Mouse (Mus musculus) kidney, postnatal 0 days (tissue): ENCODE measurements around the gene Psmd2. TPM values are rescaled to one million over a fixed set of nuclear protein-coding genes. Genes with fewer than 3 reads are reported as not detected.

Source experiments
- ATAC-seq: fragments of 200-750 bp; cut with Nextera tagmentation; replicated peaks from 2 replicates; pipeline ENCODE4 v1.8.0; 2017; ENCODE audit warnings: low read depth, moderate number of reproducible peaks, moderate TSS enrichment, moderate library complexity; ENCODE audit not compliant: low FRiP score
- DNase-seq: peaks from one replicate; pipeline ENCODE4 v3.0.0-alpha.2; 2016; ENCODE audit warnings: low spot score
- H3K27ac ChIP-seq: fragments of 300-500 bp; sonication (generic); 2 replicates; pipeline ENCODE4 v1.5.1; 2014; ENCODE audit warnings: mild to moderate bottlenecking
- H3K27me3 ChIP-seq: fragments of 300-500 bp; sonication (generic); 2 replicates; pipeline ENCODE4 v1.6.1; 2014; ENCODE audit warnings: low read length, mixed read lengths; ENCODE audit not compliant: insufficient read depth
- H3K36me3 ChIP-seq: fragments of 300-500 bp; sonication (generic); 2 replicates; pipeline ENCODE4 v1.6.1; 2014; ENCODE audit warnings: low read length, mixed read lengths; ENCODE audit not compliant: insufficient read depth
- H3K4me1 ChIP-seq: fragments of 300-500 bp; sonication (generic); replicated peaks from 2 replicates; pipeline ENCODE4 v1.6.1; 2014; ENCODE audit warnings: antibody characterized with exemption, low read length, mixed read lengths; ENCODE audit not compliant: insufficient read depth
- H3K4me2 ChIP-seq: fragments of 300-500 bp; sonication (generic); 2 replicates; pipeline ENCODE4 v1.6.1; 2014; ENCODE audit warnings: mild to moderate bottlenecking, low read length, moderate library complexity, mixed read lengths
- H3K4me3 ChIP-seq: fragments of 300-500 bp; sonication (generic); replicated peaks from 2 replicates; pipeline ENCODE4 v1.5.1; 2014; ENCODE audit warnings: low read depth, low read length
- H3K9ac ChIP-seq: fragments of 300-500 bp; sonication (generic); 2 replicates; pipeline ENCODE4 v1.6.1; 2014; ENCODE audit warnings: low read depth, low read length
- H3K9me3 ChIP-seq: fragments of 300-500 bp; sonication (generic); replicated peaks from 2 replicates; pipeline ENCODE4 v1.6.1; 2016; ENCODE audit warnings: low read length, inconsistent platforms, mixed read lengths
- CTCF ChIP-seq: IDR thresholded peaks from 2 replicates; pipeline ENCODE4 v1.5.1; 2016; ENCODE audit warnings: antibody characterized with exemption, low read depth, mild to moderate bottlenecking, moderate library complexity
- WGBS: fragments of 180-500 bp; shearing (Covaris S2); extraction: QIAGEN DNeasy Blood & Tissue Kit; methylation state at CpG from one replicate; pipeline ENCODE4 v1.1.7; 2014; 5-methylcytosine and 5-hydroxymethylcytosine counted together
- polyA plus RNA-seq: library from polyadenylated mRNA; unstranded; fragments of >200 nt; fragmentation: Nextera tagmentation; extraction: Ambion mirVana; gene quantifications from 2 replicates; pipeline ENCODE4 v1.2.1, GENCODE M21; 2015

Gene Psmd2
- polyA plus RNA-seq, 1 experiment from 2014 or later, result 212 TPM

GRCm38 (mm10) chr16:20690774-20691173 is 39.3 kb downstream of the Psmd2 start:
- TF ChIP-seq CTCF, result no peak

DNA sequence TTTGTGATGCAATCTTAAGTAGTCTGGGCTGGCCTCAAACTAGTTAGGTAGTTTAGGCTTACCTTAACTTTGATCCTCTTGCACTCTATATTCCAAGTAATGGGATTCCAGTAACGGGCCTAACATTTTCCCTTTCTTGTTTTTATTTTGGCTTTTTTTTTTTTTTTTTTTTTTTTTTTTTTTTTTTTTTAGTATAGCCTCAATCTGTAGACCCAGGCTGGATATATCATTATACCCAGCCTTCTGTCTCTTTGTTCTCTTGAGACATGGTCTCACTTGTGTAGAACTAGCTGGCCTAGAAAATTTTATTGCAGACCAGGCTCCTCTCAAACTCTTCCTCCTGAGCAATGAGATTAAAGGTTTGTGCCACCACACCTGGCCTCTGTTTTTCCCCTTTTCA is 40.2 kb downstream of the Psmd2 start:
- Histone ChIP-seq H3K4me2 (no peak overlapping the region), H3K36me3 (peaks cover 46% of the 10 kb centered on the region), H3K9me3 (no peaks in the 10 kb centered on the region), H3K4me1 (0 out of 2 replicates have a peak, but pooled peaks cover 7% of the 10 kb centered on the region), H3K9ac (no peak overlapping the region), H3K27ac (no peak overlapping the region), H3K27me3 (no peaks in the 10 kb centered on the region), H3K4me3 (no peak overlapping the region)
- ATAC-seq (no peak), DNase-seq (no peak)
- WGBS, result 54% methylated on average over 1 of the region's 1 CpGs
- TF ChIP-seq CTCF, result no peak

More at GRCm38 (mm10) chr16:20690774-20691173, 39.3 kb downstream of the Psmd2 start:
- Histone ChIP-seq H3K27me3 (no peaks in the 10 kb centered on the region), H3K4me3 (no peak overlapping the region), H3K36me3 (peaks cover 55% of the 10 kb centered on the region), H3K9me3 (no peaks in the 10 kb centered on the region), H3K9ac (no peak overlapping the region), H3K4me1 (0 out of 2 replicates have a peak, but pooled peaks cover 1% of the 10 kb centered on the region), H3K27ac (no peak overlapping the region), H3K4me2 (no peak overlapping the region)
- ATAC-seq (no peak), DNase-seq (no peak)
- WGBS, result 85% methylated on average over 3 of the region's 3 CpGs

GRCm38 (mm10) chr16:20692241-20692965 is 41.0 kb downstream of the Psmd2 start:
- ATAC-seq (no peak), DNase-seq (no peak)
- TF ChIP-seq CTCF, result no peak
- Histone ChIP-seq H3K27me3 (no peaks in the 10 kb centered on the region), H3K27ac (no peak overlapping the region), H3K9me3 (no peaks in the 10 kb centered on the region), H3K4me3 (no peak overlapping the region), H3K36me3 (peaks cover 39% of the 10 kb centered on the region), H3K4me2 (peak overlapping the region; percentile 96; the same call in 1 of the 2 replicates), H3K4me1 (0 out of 2 replicates have a peak, but pooled peaks cover 7% of the 10 kb centered on the region), H3K9ac (no peak overlapping the region)
- WGBS, result 49% methylated on average over 16 of the region's 16 CpGs

- ATAC-seq (peak; percentile 90), DNase-seq (peak; percentile 94)
- WGBS, result under 1% methylated on average over 37 of the region's 37 CpGs
- H3K36me3 ChIP-seq, result peaks cover 33% of the 10 kb centered on the region
- peak within 1 kb of the TSS; percentile 96 for H3K4me2 ChIP-seq
- no peaks in the 10 kb centered on the region for H3K27me3 ChIP-seq
- peak within 1 kb of the TSS; percentile 76 for H3K27ac ChIP-seq
- H3K4me3 ChIP-seq, result peak within 1 kb of the TSS; percentile 70
- H3K4me1 ChIP-seq, result 0 out of 2 replicates have a peak, but pooled peaks cover 7% of the 10 kb centered on the region
- H3K9me3 ChIP-seq, result no peaks in the 10 kb centered on the region
- TF ChIP-seq CTCF, result peak; percentile 14; the same call in 1 of the 2 replicates
- peak within 1 kb of the TSS; percentile 76 for H3K9ac ChIP-seq
Observed at GRCm38 (mm10) chr16:20693111-20693701, 41.8 kb downstream of the Psmd2 start, which contains the start of gene Fam131a. TSS of gene Fam131a (plus strand) at chr16:20693241.

- Histone ChIP-seq H3K36me3 (peaks cover 17% of the 10 kb centered on the region; the same call in 1 of the 2 replicates), H3K27me3 (no peaks in the 10 kb centered on the region), H3K9me3 (no peaks in the 10 kb centered on the region), H3K4me2 (peak overlapping the region; percentile 57), H3K4me1 (0 out of 2 replicates have a peak, but pooled peaks cover 7% of the 10 kb centered on the region), H3K9ac (0 out of 2 replicates have a peak overlapping the region, but pooled peaks have one; percentile 19), H3K4me3 (no peak overlapping the region), H3K27ac (no peak overlapping the region; the same call in 1 of the 2 replicates)
- DNase-seq, result peak; percentile 36
- TF ChIP-seq CTCF, result no peak
- 69% methylated on average over 8 of the region's 8 CpGs for WGBS
- no peak for ATAC-seq
Observed at GRCm38 (mm10) chr16:20694781-20695180, 43.3 kb downstream of the Psmd2 start.

- Histone ChIP-seq H3K27me3 (no peaks in the 10 kb centered on the region), H3K9ac (peak overlapping the region; percentile 32; the same call in 1 of the 2 replicates), H3K27ac (no peak overlapping the region), H3K4me3 (peak overlapping the region; percentile 30), H3K9me3 (no peaks in the 10 kb centered on the region), H3K4me2 (peak overlapping the region; percentile 57), H3K4me1 (0 out of 2 replicates have a peak, but pooled peaks cover 7% of the 10 kb centered on the region), H3K36me3 (peaks cover 9% of the 10 kb centered on the region; the same call in 1 of the 2 replicates)
- DNase-seq, result peak; percentile 89
- 3% methylated on average over 46 of the region's 46 CpGs for WGBS
- peak; percentile 69 for ATAC-seq
- TF ChIP-seq CTCF, result no peak
Observed at GRCm38 (mm10) chr16:20695622-20696323, 44.3 kb downstream of the Psmd2 start.
